Comparison of ENCODE assay signal across 12 mouse cellular contexts in genomic region chr4:136800366-136800765, GRCm38 (mm10). TPM values are rescaled to one million over a fixed set of nuclear protein-coding genes. Genes with fewer than 3 reads are reported as not detected.
DNase-seq lines count a peak whose midpoint lies in the region; ATAC-seq and TF ChIP-seq lines count a peak whose summit lies in the region.
"Had no signal": no experiment of that assay in that cellular context is flagged by ENCODE, and none has a peak within 500 bp of the region (broad histone marks: within the 10 kb centered on the region; RNA-seq: fewer than 3 reads in every experiment).

No protein-coding gene starts in this region.

- H3K9ac ChIP-seq in midbrain, embryonic 12.5 days (replicated peaks) = no peak overlapping the region
- H3K9ac ChIP-seq in midbrain, embryonic 14.5 days (replicated peaks; ENCODE audit: low read length) = no peak overlapping the region
- no peak overlapping the region for H3K9ac ChIP-seq in hindbrain, embryonic 15.5 days
- 0 out of 2 replicates have a peak overlapping the region, but pooled peaks have one; percentile 41 for H3K9ac ChIP-seq in neural tube, embryonic 13.5 days
- no peak overlapping the region for H3K9ac ChIP-seq in kidney, embryonic 15.5 days
- H3K9ac ChIP-seq: liver, embryonic 13.5 days had no signal

- H3K36me3 ChIP-seq in heart, embryonic 10.5 days = no peaks in the 10 kb centered on the region
- peaks cover 14% of the 10 kb centered on the region; the same call in 1 of the 2 replicates for H3K36me3 ChIP-seq in midbrain, embryonic 12.5 days
- H3K36me3 ChIP-seq in midbrain, embryonic 14.5 days (ENCODE audit: control insufficient read depth, insufficient read depth, low read length) = no peaks in the 10 kb centered on the region
- no peaks in the 10 kb centered on the region for H3K36me3 ChIP-seq in hindbrain, embryonic 15.5 days
- H3K36me3 ChIP-seq in neural tube, embryonic 13.5 days = no peaks in the 10 kb centered on the region
- H3K36me3 ChIP-seq in kidney, embryonic 15.5 days = no peaks in the 10 kb centered on the region
- H3K36me3 ChIP-seq: liver, embryonic 13.5 days had no signal

- DNase-seq in heart, embryonic 10.5 days (ENCODE audit: low spot score) = no peak
- DNase-seq in heart, postnatal 36 days = no peak
- DNase-seq in midbrain, embryonic 14.5 days = no peak
- no peak for DNase-seq in cerebellum, adult 2 months
- DNase-seq: liver, embryonic 13.5 days; lung, postnatal 14 days; retina, postnatal 1 day had no signal

- no peak for TF ChIP-seq POLR2A in cerebellum, adult 2 months (IDR thresholded peaks at IDR 0.05; ENCODE audit: borderline replicate concordance, insufficient read depth, low read length)

- TF ChIP-seq CTCF in cerebellum, adult 2 months (IDR thresholded peaks at IDR 0.05; ENCODE audit: borderline replicate concordance, insufficient read depth, low read depth, low read length) = no peak

- intact Hi-C loops in heart, postnatal 36 days (cut with DNase I) = no loop called here

- no peak for ATAC-seq in midbrain, embryonic 12.5 days (ENCODE audit: low FRiP score, low read depth)
- no peak for ATAC-seq in midbrain, embryonic 14.5 days (ENCODE audit: low FRiP score, low TSS enrichment)
- no peak for ATAC-seq in hindbrain, embryonic 15.5 days (ENCODE audit: low FRiP score, low read depth)
- ATAC-seq in neural tube, embryonic 13.5 days (ENCODE audit: low read depth) = no peak
- no peak for ATAC-seq in kidney, embryonic 15.5 days (replicated peaks; ENCODE audit: low FRiP score)

- H3K27ac ChIP-seq in heart, embryonic 10.5 days = peak overlapping the region; percentile 23; the same call in 1 of the 2 replicates
- H3K27ac ChIP-seq in midbrain, embryonic 12.5 days (replicated peaks) = peak overlapping the region; percentile 50
- H3K27ac ChIP-seq in midbrain, embryonic 14.5 days (replicated peaks; ENCODE audit: low read depth, low read length) = no peak overlapping the region
- H3K27ac ChIP-seq in hindbrain, embryonic 15.5 days (replicated peaks) = 0 out of 2 replicates have a peak overlapping the region, but pooled peaks have one; percentile 9
- H3K27ac ChIP-seq in neural tube, embryonic 13.5 days (replicated peaks) = peak overlapping the region; percentile 69
- H3K27ac ChIP-seq in cerebellum, adult 2 months (ENCODE audit: insufficient read depth, low read length) = no peak overlapping the region
- no peak overlapping the region for H3K27ac ChIP-seq in kidney, embryonic 15.5 days
- H3K27ac ChIP-seq: layer of hippocampus, adult 2 months; liver, embryonic 13.5 days had no signal

- H3K4me1 ChIP-seq in heart, embryonic 10.5 days = peaks cover 76% of the 10 kb centered on the region
- peaks cover 71% of the 10 kb centered on the region for H3K4me1 ChIP-seq in midbrain, embryonic 12.5 days
- H3K4me1 ChIP-seq in midbrain, embryonic 14.5 days (ENCODE audit: control insufficient read depth, insufficient read depth, low read length) = peaks cover 17% of the 10 kb centered on the region; the same call in 1 of the 2 replicates
- H3K4me1 ChIP-seq in hindbrain, embryonic 15.5 days (replicated peaks) = peaks cover 51% of the 10 kb centered on the region
- peaks cover 61% of the 10 kb centered on the region for H3K4me1 ChIP-seq in neural tube, embryonic 13.5 days (replicated peaks)
- H3K4me1 ChIP-seq in cerebellum, adult 2 months (ENCODE audit: control insufficient read depth, insufficient read depth, low read length) = peaks cover 65% of the 10 kb centered on the region
- peaks cover 83% of the 10 kb centered on the region for H3K4me1 ChIP-seq in kidney, embryonic 15.5 days

- no peaks in the 10 kb centered on the region for H3K9me3 ChIP-seq in heart, embryonic 10.5 days
- H3K9me3 ChIP-seq in midbrain, embryonic 12.5 days = no peaks in the 10 kb centered on the region
- no peaks in the 10 kb centered on the region for H3K9me3 ChIP-seq in midbrain, embryonic 14.5 days (ENCODE audit: control insufficient read depth, low read length)
- H3K9me3 ChIP-seq in hindbrain, embryonic 15.5 days = no peaks in the 10 kb centered on the region
- no peaks in the 10 kb centered on the region for H3K9me3 ChIP-seq in neural tube, embryonic 13.5 days
- H3K9me3 ChIP-seq in kidney, embryonic 15.5 days (replicated peaks) = no peaks in the 10 kb centered on the region
- H3K9me3 ChIP-seq: liver, embryonic 13.5 days had no signal

- H3K4me3 ChIP-seq in heart, embryonic 10.5 days = no peak overlapping the region
- H3K4me3 ChIP-seq in midbrain, embryonic 12.5 days = no peak overlapping the region
- no peak overlapping the region for H3K4me3 ChIP-seq in midbrain, embryonic 14.5 days (replicated peaks; ENCODE audit: low read depth, low read length)
- no peak overlapping the region for H3K4me3 ChIP-seq in hindbrain, embryonic 15.5 days
- no peak overlapping the region for H3K4me3 ChIP-seq in neural tube, embryonic 13.5 days
- no peak overlapping the region for H3K4me3 ChIP-seq in cerebellum, adult 2 months (replicated peaks; ENCODE audit: insufficient read depth, low read depth, low read length)
- no peak overlapping the region for H3K4me3 ChIP-seq in kidney, embryonic 15.5 days (replicated peaks)
- H3K4me3 ChIP-seq: layer of hippocampus, adult 2 months; liver, embryonic 13.5 days had no signal

- WGBS in heart, embryonic 10.5 days = 26% methylated on average over 14 of the region's 14 CpGs
- WGBS in midbrain, embryonic 12.5 days = 49% methylated on average over 14 of the region's 14 CpGs
- 44% methylated on average over 14 of the region's 14 CpGs for WGBS in midbrain, embryonic 14.5 days
- WGBS in hindbrain, embryonic 15.5 days = 43% methylated on average over 14 of the region's 14 CpGs
- 53% methylated on average over 14 of the region's 14 CpGs for WGBS in neural tube, embryonic 13.5 days
- WGBS in cerebellum, adult 2 months = 79% methylated on average over 14 of the region's 14 CpGs
- WGBS in kidney, embryonic 15.5 days = 39% methylated on average over 14 of the region's 14 CpGs

- H3K27me3 ChIP-seq in heart, embryonic 10.5 days (ENCODE audit: insufficient read depth, poor library complexity, severe bottlenecking) = peaks cover 40% of the 10 kb centered on the region
- H3K27me3 ChIP-seq in midbrain, embryonic 12.5 days = no peaks in the 10 kb centered on the region
- no peaks in the 10 kb centered on the region for H3K27me3 ChIP-seq in midbrain, embryonic 14.5 days (ENCODE audit: control insufficient read depth, insufficient read depth, low read length)
- H3K27me3 ChIP-seq in hindbrain, embryonic 15.5 days = no peaks in the 10 kb centered on the region
- no peaks in the 10 kb centered on the region for H3K27me3 ChIP-seq in neural tube, embryonic 13.5 days
- no peaks in the 10 kb centered on the region for H3K27me3 ChIP-seq in cerebellum, adult 2 months (ENCODE audit: control insufficient read depth, insufficient read depth, low read length)
- H3K27me3 ChIP-seq in kidney, embryonic 15.5 days = no peaks in the 10 kb centered on the region

- no peak overlapping the region for H3K4me2 ChIP-seq in midbrain, embryonic 12.5 days (replicated peaks)
- no peak overlapping the region for H3K4me2 ChIP-seq in midbrain, embryonic 14.5 days (ENCODE audit: low read length)
- no peak overlapping the region for H3K4me2 ChIP-seq in hindbrain, embryonic 15.5 days
- no peak overlapping the region for H3K4me2 ChIP-seq in neural tube, embryonic 13.5 days
- no peak overlapping the region for H3K4me2 ChIP-seq in kidney, embryonic 15.5 days
- H3K4me2 ChIP-seq: liver, embryonic 13.5 days had no signal

RNA-seq across cellular contexts. Expression of gene Ephb2, which starts 35.4 kb away (rescaled TPM):
- polyA plus RNA-seq in heart, embryonic 10.5 days (2016; fragmentation: Nextera tagmentation; extraction: Ambion mirVana) = 2.6 and 4.2 TPM in 2 replicates
- under 1 TPM; 0.16 to 0.39 TPM for total RNA-seq in heart, postnatal 36 days (2021)
- 39.8 and 40.0 TPM in 2 replicates for polyA plus RNA-seq in midbrain, embryonic 12.5 days (2016; fragmentation: Nextera tagmentation; extraction: Ambion mirVana)
- 27.6 and 32.8 TPM in 2 replicates for polyA plus RNA-seq in midbrain, embryonic 14.5 days (2014; fragmentation: Nextera tagmentation; extraction: Ambion mirVana)
- 23.7 and 24.3 TPM in 2 replicates for polyA plus RNA-seq in hindbrain, embryonic 15.5 days (2015; fragmentation: Nextera tagmentation; extraction: Ambion mirVana)
- 16.8 and 18.6 TPM in 2 replicates for polyA plus RNA-seq in neural tube, embryonic 13.5 days (2015; fragmentation: Nextera tagmentation; extraction: Ambion mirVana)
- polyA plus RNA-seq in cerebellum, adult 2 months (2012; rRNA removed) = 29.1 and 35.4 TPM in 2 replicates
- polyA plus RNA-seq in kidney, embryonic 15.5 days (2015; fragmentation: Nextera tagmentation; extraction: Ambion mirVana) = 7.1 and 8.7 TPM in 2 replicates

Comparison
In these comparisons a context has a peak if more than half of its experiments do, and no peak if none do; other contexts are left out.
1. H3K27ac ChIP-seq: peak in heart, embryonic 10.5 days (single experiment), midbrain, embryonic 12.5 days (single experiment), hindbrain, embryonic 15.5 days (single experiment) and neural tube, embryonic 13.5 days (single experiment); none in midbrain, embryonic 14.5 days (single experiment), cerebellum, adult 2 months (single experiment) and kidney, embryonic 15.5 days (single experiment).